8 mouse cellular contexts compared by ENCODE assay signal in the genomic region with DNA sequence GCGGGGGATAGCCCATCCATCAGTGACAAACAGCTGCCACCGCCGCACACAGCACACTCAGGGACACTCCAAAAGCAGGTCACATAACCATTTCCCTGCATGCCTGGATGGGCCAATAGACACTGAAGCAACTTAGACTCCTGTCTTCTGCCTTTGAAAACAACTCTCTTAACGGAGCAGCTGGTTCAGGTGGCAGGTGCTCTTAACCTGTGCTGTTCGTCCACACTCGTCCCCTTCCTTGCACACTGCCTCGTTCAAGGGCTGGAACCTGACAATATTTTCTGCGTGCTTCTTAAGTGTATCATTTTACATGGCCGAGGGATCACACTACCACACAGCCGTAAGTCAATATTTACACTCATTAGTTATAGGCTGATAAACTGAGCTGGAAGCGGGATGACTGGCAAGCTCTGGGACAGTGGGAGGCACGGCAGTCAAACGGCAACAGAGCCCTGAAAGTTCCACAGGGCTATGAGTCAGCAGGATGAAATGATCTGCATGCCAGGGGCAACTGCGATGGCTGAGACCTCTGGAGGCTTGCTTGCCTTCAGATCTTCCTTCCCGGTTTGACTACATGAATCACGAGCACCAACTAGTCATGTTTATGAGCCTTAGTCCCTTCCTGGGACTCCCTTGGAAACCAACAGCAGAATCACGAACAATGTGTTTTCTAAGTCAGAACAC.
DNase-seq lines count a peak whose midpoint lies in the region; ATAC-seq lines count a peak whose summit lies in the region.
"Had no signal": no experiment of that assay in that cellular context is flagged by ENCODE, and none has a peak within 500 bp of the region (broad histone marks: within the 10 kb centered on the region; RNA-seq: fewer than 3 reads in every experiment).

No protein-coding gene starts in this region.

- WGBS in midbrain, embryonic 14.5 days = 74% methylated on average over 17 of the region's 17 CpGs
- 78% methylated on average over 17 of the region's 17 CpGs for WGBS in midbrain, embryonic 11.5 days
- WGBS in stomach, embryonic 16.5 days = 37% methylated on average over 17 of the region's 17 CpGs
- 52% methylated on average over 17 of the region's 17 CpGs for WGBS in liver, embryonic 12.5 days (ENCODE audit: insufficient replicate concordance)

- H3K4me3 ChIP-seq in midbrain, embryonic 14.5 days (replicated peaks; ENCODE audit: low read depth, low read length) = no peak overlapping the region
- H3K4me3 ChIP-seq in midbrain, embryonic 11.5 days (ENCODE audit: low read depth, low read length) = no peak overlapping the region
- no peak overlapping the region for H3K4me3 ChIP-seq in stomach, embryonic 16.5 days (replicated peaks; ENCODE audit: low read length)
- H3K4me3 ChIP-seq in liver, embryonic 12.5 days = no peak overlapping the region

- H3K36me3 ChIP-seq in midbrain, embryonic 14.5 days (ENCODE audit: control insufficient read depth, insufficient read depth, low read length) = no peaks in the 10 kb centered on the region
- no peaks in the 10 kb centered on the region for H3K36me3 ChIP-seq in midbrain, embryonic 11.5 days (ENCODE audit: control insufficient read depth, insufficient read depth, low read length)
- no peaks in the 10 kb centered on the region for H3K36me3 ChIP-seq in stomach, embryonic 16.5 days (ENCODE audit: control insufficient read depth, insufficient read depth, low read length)
- no peaks in the 10 kb centered on the region for H3K36me3 ChIP-seq in liver, embryonic 12.5 days

- no peak overlapping the region for H3K4me2 ChIP-seq in midbrain, embryonic 14.5 days (ENCODE audit: low read length)
- no peak overlapping the region for H3K4me2 ChIP-seq in midbrain, embryonic 11.5 days
- no peak overlapping the region; the same call in 1 of the 2 replicates for H3K4me2 ChIP-seq in stomach, embryonic 16.5 days (ENCODE audit: low read depth, low read length)
- no peak overlapping the region for H3K4me2 ChIP-seq in liver, embryonic 12.5 days

- peak; percentile 4 for DNase-seq in midbrain, embryonic 14.5 days
- no peak for DNase-seq in midbrain, embryonic 11.5 days (ENCODE audit: low spot score, missing footprints)
- DNase-seq in adrenal gland, adult 8-10 months = peak; percentile 33
- peak; percentile 7 for DNase-seq in kidney, adult 11 months
- no peak for DNase-seq in layer of hippocampus, postnatal 14 days (ENCODE audit: low spot score in 2 of 2)
- DNase-seq: left cerebral cortex, postnatal 4 days had no signal

- no peak overlapping the region for H3K9ac ChIP-seq in midbrain, embryonic 14.5 days (replicated peaks; ENCODE audit: low read length)
- no peak overlapping the region for H3K9ac ChIP-seq in midbrain, embryonic 11.5 days (ENCODE audit: low read length)
- H3K9ac ChIP-seq in stomach, embryonic 16.5 days (ENCODE audit: low read length) = no peak overlapping the region
- no peak overlapping the region for H3K9ac ChIP-seq in liver, embryonic 12.5 days

- ATAC-seq in midbrain, embryonic 14.5 days (ENCODE audit: low FRiP score, low TSS enrichment) = no peak
- ATAC-seq in midbrain, embryonic 11.5 days (ENCODE audit: low FRiP score) = no peak
- ATAC-seq in stomach, embryonic 16.5 days (ENCODE audit: insufficient read depth, low FRiP score) = peak; percentile 29; the same call in 1 of the 2 replicates
- ATAC-seq in liver, embryonic 12.5 days = no peak

- no peak overlapping the region for H3K27ac ChIP-seq in midbrain, embryonic 14.5 days (replicated peaks; ENCODE audit: low read depth, low read length)
- H3K27ac ChIP-seq in midbrain, embryonic 11.5 days (ENCODE audit: low read depth, low read length) = no peak overlapping the region
- H3K27ac ChIP-seq in stomach, embryonic 16.5 days (ENCODE audit: low read length) = no peak overlapping the region
- H3K27ac ChIP-seq in liver, embryonic 12.5 days = no peak overlapping the region

- no peaks in the 10 kb centered on the region for H3K4me1 ChIP-seq in midbrain, embryonic 14.5 days (ENCODE audit: control insufficient read depth, insufficient read depth, low read length)
- no peaks in the 10 kb centered on the region for H3K4me1 ChIP-seq in midbrain, embryonic 11.5 days (ENCODE audit: control insufficient read depth, insufficient read depth, low read length)
- no peaks in the 10 kb centered on the region for H3K4me1 ChIP-seq in stomach, embryonic 16.5 days (ENCODE audit: control insufficient read depth, insufficient read depth, low read length)
- H3K4me1 ChIP-seq in liver, embryonic 12.5 days = 0 out of 2 replicates have a peak, but pooled peaks cover 4% of the 10 kb centered on the region

- H3K9me3 ChIP-seq in midbrain, embryonic 14.5 days (ENCODE audit: control insufficient read depth, low read length) = no peaks in the 10 kb centered on the region
- H3K9me3 ChIP-seq in midbrain, embryonic 11.5 days (ENCODE audit: control insufficient read depth, low read length) = no peaks in the 10 kb centered on the region
- H3K9me3 ChIP-seq in stomach, embryonic 16.5 days (replicated peaks; ENCODE audit: control insufficient read depth, low read length) = no peaks in the 10 kb centered on the region
- no peaks in the 10 kb centered on the region for H3K9me3 ChIP-seq in liver, embryonic 12.5 days (replicated peaks)

- H3K27me3 ChIP-seq in midbrain, embryonic 14.5 days (ENCODE audit: control insufficient read depth, insufficient read depth, low read length) = no peaks in the 10 kb centered on the region
- no peaks in the 10 kb centered on the region for H3K27me3 ChIP-seq in midbrain, embryonic 11.5 days (ENCODE audit: control insufficient read depth, insufficient read depth, low read length)
- H3K27me3 ChIP-seq in stomach, embryonic 16.5 days (ENCODE audit: control insufficient read depth, insufficient read depth, low read length) = no peaks in the 10 kb centered on the region
- peaks cover 5% of the 10 kb centered on the region; the same call in 1 of the 2 replicates for H3K27me3 ChIP-seq in liver, embryonic 12.5 days (replicated peaks)

Comparison
In these comparisons a context has a peak if more than half of its experiments do, and no peak if none do; other contexts are left out.
1. DNase-seq: peak in midbrain, embryonic 14.5 days (single experiment), adrenal gland, adult 8-10 months (single experiment) and kidney, adult 11 months (single experiment); none in midbrain, embryonic 11.5 days (single experiment) and layer of hippocampus, postnatal 14 days (0 of 2).